In genomic region chr7:44820525-44820924, GRCm38 (mm10) we compare ENCODE assay signal across 11 mouse cellular contexts. TPM values are rescaled to one million over a fixed set of nuclear protein-coding genes. Genes with fewer than 3 reads are reported as not detected.
DNase-seq lines count a peak whose midpoint lies in the region; ATAC-seq and TF ChIP-seq lines count a peak whose summit lies in the region.
"Had no signal": no experiment of that assay in that cellular context is flagged by ENCODE, and none has a peak within 500 bp of the region (broad histone marks: within the 10 kb centered on the region; RNA-seq: fewer than 3 reads in every experiment).

No protein-coding gene starts in this region.

- H3K36me3 ChIP-seq in heart, embryonic 10.5 days = peaks cover 14% of the 10 kb centered on the region
- H3K36me3 ChIP-seq in heart, embryonic 11.5 days (ENCODE audit: control insufficient read depth, insufficient read depth, low read length) = no peaks in the 10 kb centered on the region
- peaks cover 41% of the 10 kb centered on the region for H3K36me3 ChIP-seq in limb, embryonic 10.5 days
- no peaks in the 10 kb centered on the region for H3K36me3 ChIP-seq in liver, postnatal 0 days (replicated peaks; ENCODE audit: insufficient read depth, low read length)
- H3K36me3 ChIP-seq: hindbrain, embryonic 15.5 days; limb, embryonic 15.5 days had no signal

- peaks cover 70% of the 10 kb centered on the region for H3K4me1 ChIP-seq in heart, embryonic 10.5 days
- peaks cover 44% of the 10 kb centered on the region for H3K4me1 ChIP-seq in heart, embryonic 11.5 days (ENCODE audit: control insufficient read depth, insufficient read depth, low read length)
- H3K4me1 ChIP-seq in limb, embryonic 10.5 days = peaks cover 38% of the 10 kb centered on the region
- peaks cover 46% of the 10 kb centered on the region for H3K4me1 ChIP-seq in liver, postnatal 0 days (ENCODE audit: insufficient read depth)

- peak; percentile 51 for DNase-seq in heart, embryonic 10.5 days (ENCODE audit: low spot score)
- DNase-seq in right cerebral cortex, postnatal 4 days = peak; percentile 0
- no peak for DNase-seq in right cerebral cortex, postnatal 14 days
- peak; percentile 22 for DNase-seq in limb, embryonic 10.5 days (ENCODE audit: low spot score)
- peak; percentile 12 for DNase-seq in liver, postnatal 0 days
- no peak for DNase-seq in thymus, postnatal 14 days

- no peak for ATAC-seq in heart, embryonic 11.5 days (replicated peaks; ENCODE audit: insufficient number of reproducible peaks, low FRiP score, low TSS enrichment)
- ATAC-seq in liver, postnatal 0 days = no peak

- 79% methylated on average over 3 of the region's 3 CpGs for WGBS in heart, embryonic 10.5 days
- 75% methylated on average over 3 of the region's 3 CpGs for WGBS in heart, embryonic 11.5 days (ENCODE audit: insufficient replicate concordance)
- WGBS in limb, embryonic 10.5 days = 93% methylated on average over 3 of the region's 3 CpGs
- 74% methylated on average over 3 of the region's 3 CpGs for WGBS in liver, postnatal 0 days (ENCODE audit: insufficient replicate concordance)

- no peak overlapping the region for H3K4me2 ChIP-seq in heart, embryonic 11.5 days
- H3K4me2 ChIP-seq in liver, postnatal 0 days (ENCODE audit: low read depth, low read length) = peak overlapping the region; percentile 86; the same call in 1 of the 2 replicates
- H3K4me2 ChIP-seq: hindbrain, embryonic 15.5 days; limb, embryonic 15.5 days had no signal

- TF ChIP-seq EP300 in liver, postnatal 0 days (IDR thresholded peaks at IDR 0.05; ENCODE audit: low read depth) = no peak

- no peaks in the 10 kb centered on the region for H3K27me3 ChIP-seq in heart, embryonic 10.5 days (ENCODE audit: insufficient read depth, poor library complexity, severe bottlenecking)
- H3K27me3 ChIP-seq in heart, embryonic 11.5 days (ENCODE audit: control insufficient read depth, insufficient read depth, low read length) = no peaks in the 10 kb centered on the region
- no peaks in the 10 kb centered on the region for H3K27me3 ChIP-seq in limb, embryonic 10.5 days (ENCODE audit: low read depth, poor library complexity, severe bottlenecking)
- H3K27me3 ChIP-seq in liver, postnatal 0 days (ENCODE audit: insufficient read depth, low read length) = no peaks in the 10 kb centered on the region
- H3K27me3 ChIP-seq: hindbrain, embryonic 15.5 days; limb, embryonic 15.5 days had no signal

- no peak overlapping the region for H3K9ac ChIP-seq in heart, embryonic 11.5 days (ENCODE audit: low read depth, low read length)
- peak overlapping the region; percentile 39; the same call in 1 of the 2 replicates for H3K9ac ChIP-seq in liver, postnatal 0 days (replicated peaks)
- H3K9ac ChIP-seq: hindbrain, embryonic 15.5 days; limb, embryonic 15.5 days had no signal

- no peak overlapping the region for H3K27ac ChIP-seq in heart, embryonic 10.5 days
- H3K27ac ChIP-seq in heart, embryonic 11.5 days (ENCODE audit: low read depth, low read length) = no peak overlapping the region
- H3K27ac ChIP-seq in limb, embryonic 10.5 days = no peak overlapping the region
- peak overlapping the region; percentile 98 for H3K27ac ChIP-seq in liver, postnatal 0 days (ENCODE audit: low read depth)
- H3K27ac ChIP-seq: hindbrain, embryonic 15.5 days had no signal

- no peak overlapping the region for H3K4me3 ChIP-seq in heart, embryonic 10.5 days
- no peak overlapping the region for H3K4me3 ChIP-seq in heart, embryonic 11.5 days (ENCODE audit: low read depth, low read length)
- no peak overlapping the region for H3K4me3 ChIP-seq in limb, embryonic 10.5 days
- H3K4me3 ChIP-seq in liver, postnatal 0 days (ENCODE audit: low read depth, low read length) = no peak overlapping the region
- H3K4me3 ChIP-seq: hindbrain, embryonic 15.5 days; layer of hippocampus, adult 2 months; limb, embryonic 15.5 days had no signal

- TF ChIP-seq CTCF in liver, postnatal 0 days (IDR thresholded peaks at IDR 0.05; ENCODE audit: low read depth) = no peak

- no peaks in the 10 kb centered on the region for H3K9me3 ChIP-seq in heart, embryonic 10.5 days
- H3K9me3 ChIP-seq in heart, embryonic 11.5 days (replicated peaks; ENCODE audit: control insufficient read depth, low read length) = no peaks in the 10 kb centered on the region
- H3K9me3 ChIP-seq in limb, embryonic 10.5 days (replicated peaks) = no peaks in the 10 kb centered on the region
- no peaks in the 10 kb centered on the region for H3K9me3 ChIP-seq in liver, postnatal 0 days (ENCODE audit: low read length)
- H3K9me3 ChIP-seq: G1E; hindbrain, embryonic 15.5 days; limb, embryonic 15.5 days had no signal

RNA-seq across cellular contexts. Expression of gene Atf5, which starts 4.1 kb away (rescaled TPM):
- polyA plus RNA-seq in heart, embryonic 10.5 days (2016; fragmentation: Nextera tagmentation; extraction: Ambion mirVana) = 1.7 and 3.3 TPM in 2 replicates
- 1.6 and 1.9 TPM in 2 replicates for polyA plus RNA-seq in heart, embryonic 11.5 days (2014; fragmentation: Nextera tagmentation; extraction: Ambion mirVana)
- 3.1 and 3.4 TPM in 2 replicates for polyA plus RNA-seq in limb, embryonic 10.5 days (2016; fragmentation: Nextera tagmentation; extraction: Ambion mirVana)
- polyA plus RNA-seq in liver, postnatal 0 days (2015; fragmentation: Nextera tagmentation; extraction: Ambion mirVana) = 66.6 and 72.5 TPM in 2 replicates

RNA-seq across cellular contexts. Expression of gene Il4i1, which starts 4.3 kb away (rescaled TPM):
- polyA plus RNA-seq in heart, embryonic 10.5 days (2016; fragmentation: Nextera tagmentation; extraction: Ambion mirVana) = 0.41 and 1.3 TPM in 2 replicates
- 0.14 and 1.2 TPM in 2 replicates for polyA plus RNA-seq in heart, embryonic 11.5 days (2014; fragmentation: Nextera tagmentation; extraction: Ambion mirVana)
- 0.89 and 0.94 TPM in 2 replicates for polyA plus RNA-seq in limb, embryonic 10.5 days (2016; fragmentation: Nextera tagmentation; extraction: Ambion mirVana)
- polyA plus RNA-seq in liver, postnatal 0 days (2015; fragmentation: Nextera tagmentation; extraction: Ambion mirVana) = 0.83 and 1.0 TPM in 2 replicates

RNA-seq across cellular contexts. Expression of gene Nup62, which starts 4.6 kb away (rescaled TPM):
- 128 and 132 TPM in 2 replicates for polyA plus RNA-seq in heart, embryonic 10.5 days (2016; fragmentation: Nextera tagmentation; extraction: Ambion mirVana)
- 49.0 and 57.5 TPM in 2 replicates for polyA plus RNA-seq in heart, embryonic 11.5 days (2014; fragmentation: Nextera tagmentation; extraction: Ambion mirVana)
- polyA plus RNA-seq in limb, embryonic 10.5 days (2016; fragmentation: Nextera tagmentation; extraction: Ambion mirVana) = 174 and 181 TPM in 2 replicates
- polyA plus RNA-seq in liver, postnatal 0 days (2015; fragmentation: Nextera tagmentation; extraction: Ambion mirVana) = 19.6 and 21.4 TPM in 2 replicates

RNA-seq across cellular contexts. Expression of gene Akt1s1, which starts 28.3 kb away (rescaled TPM):
- polyA plus RNA-seq in heart, embryonic 10.5 days (2016; fragmentation: Nextera tagmentation; extraction: Ambion mirVana) = 102 and 103 TPM in 2 replicates
- polyA plus RNA-seq in heart, embryonic 11.5 days (2014; fragmentation: Nextera tagmentation; extraction: Ambion mirVana) = 38.6 and 53.9 TPM in 2 replicates
- 96.4 and 99.6 TPM in 2 replicates for polyA plus RNA-seq in limb, embryonic 10.5 days (2016; fragmentation: Nextera tagmentation; extraction: Ambion mirVana)
- 36.9 and 38.6 TPM in 2 replicates for polyA plus RNA-seq in liver, postnatal 0 days (2015; fragmentation: Nextera tagmentation; extraction: Ambion mirVana)

RNA-seq across cellular contexts. Expression of gene Tbc1d17, which starts 28.4 kb away (rescaled TPM):
- polyA plus RNA-seq in heart, embryonic 10.5 days (2016; fragmentation: Nextera tagmentation; extraction: Ambion mirVana) = 56.9 and 67.3 TPM in 2 replicates
- 48.2 and 49.2 TPM in 2 replicates for polyA plus RNA-seq in heart, embryonic 11.5 days (2014; fragmentation: Nextera tagmentation; extraction: Ambion mirVana)
- polyA plus RNA-seq in limb, embryonic 10.5 days (2016; fragmentation: Nextera tagmentation; extraction: Ambion mirVana) = 71.4 and 75.2 TPM in 2 replicates
- 28.2 and 30.5 TPM in 2 replicates for polyA plus RNA-seq in liver, postnatal 0 days (2015; fragmentation: Nextera tagmentation; extraction: Ambion mirVana)

Comparison
In these comparisons a context has a peak if more than half of its experiments do, and no peak if none do; other contexts are left out.
1. DNase-seq: peak in heart, embryonic 10.5 days (single experiment), right cerebral cortex, postnatal 4 days (single experiment), limb, embryonic 10.5 days (single experiment) and liver, postnatal 0 days (single experiment); none in right cerebral cortex, postnatal 14 days (single experiment) and thymus, postnatal 14 days (single experiment).
2. RNA of gene Atf5, which starts 4.1 kb away (polyA plus RNA-seq): 66.6 to 72.5 TPM in liver, postnatal 0 days; 1.7 to 3.3 TPM in heart, embryonic 10.5 days, 3.1 to 3.4 TPM in limb, embryonic 10.5 days and 1.6 to 1.9 TPM in heart, embryonic 11.5 days; every median in the first group is over 10 times any median in the second.